Mouse (Mus musculus) effector memory CD4-positive, alpha-beta T cell, adult 5 months (primary cell): ENCODE results near the gene Tnfaip2. TPM values are rescaled to one million over a fixed set of nuclear protein-coding genes. Genes with fewer than 3 reads are reported as not detected.

Experiments used
- polyA plus RNA-seq: library from polyadenylated mRNA; unstranded; fragments of 100-300 nt; shearing (Covaris generic); gene quantifications from one replicate; pipeline ENCODE4 v1.2.1, GENCODE M21; 2017

The Tnfaip2 gene
- polyA plus RNA-seq = 1.3 TPM

GRCm38 (mm10) chr12:111442309-111443010 lies at the start of gene Tnfaip2:
Tnfaip2 (plus strand) TSS chr12:111442469.

GRCm38 (mm10) chr12:111406622-111407021 lies 35.6 kb upstream of the Tnfaip2 start, which contains the start of gene Lbhd2:
Lbhd2 (plus strand) TSS chr12:111406809.

GRCm38 (mm10) chr12:111416921-111417779 lies 25.1 kb upstream of the Tnfaip2 start, which contains the start of gene Exoc3l4:
Exoc3l4 (plus strand) TSS chr12:111417017.

GRCm38 (mm10) chr12:111485652-111486306 lies 43.5 kb downstream of the Tnfaip2 start, which contains the start of gene Gm266:
Gm266 (minus strand) TSS chr12:111485823.

Other genes with a start within 250 kb of the Tnfaip2 start
- 0.29 TPM for gene Amn, start 171.4 kb upstream of the Tnfaip2 start, polyA plus RNA-seq
- gene Cdc42bpb, start 64.8 kb upstream of the Tnfaip2 start, polyA plus RNA-seq = 0.21 TPM
- not detected for gene Lbhd2, start 35.7 kb upstream of the Tnfaip2 start, polyA plus RNA-seq
- not detected for gene Exoc3l4, start 25.5 kb upstream of the Tnfaip2 start, polyA plus RNA-seq
- not detected for gene Gm266, start 43.4 kb downstream of the Tnfaip2 start, polyA plus RNA-seq
- 959 TPM for gene Eif5, start 95.5 kb downstream of the Tnfaip2 start, polyA plus RNA-seq
- gene Mark3, start 132.1 kb downstream of the Tnfaip2 start, polyA plus RNA-seq = 94.7 TPM
- 44.3 TPM for gene Ckb, start 229.9 kb downstream of the Tnfaip2 start, polyA plus RNA-seq
- gene Trmt61a, start 235.6 kb downstream of the Tnfaip2 start, polyA plus RNA-seq = 12.0 TPM